Comparison of ENCODE assay signal across 12 mouse cellular contexts in genomic region chr11:76419179-76419578, GRCm38 (mm10). TPM values are rescaled to one million over a fixed set of nuclear protein-coding genes. Genes with fewer than 3 reads are reported as not detected.
DNase-seq lines count a peak whose midpoint lies in the region; ATAC-seq and TF ChIP-seq lines count a peak whose summit lies in the region.
"Had no signal": no experiment of that assay in that cellular context is flagged by ENCODE, and none has a peak within 500 bp of the region (broad histone marks: within the 10 kb centered on the region; RNA-seq: fewer than 3 reads in every experiment).

No protein-coding gene starts in this region.

- peaks cover 6% of the 10 kb centered on the region for H3K4me1 ChIP-seq in heart, embryonic 15.5 days (replicated peaks)
- H3K4me1 ChIP-seq in limb, embryonic 12.5 days (replicated peaks), result peaks cover 18% of the 10 kb centered on the region
- H3K4me1 ChIP-seq in limb, embryonic 10.5 days, result peaks cover 41% of the 10 kb centered on the region
- H3K4me1 ChIP-seq in MEL (ENCODE audit: control insufficient read depth in 1 of 2, insufficient read depth in 2 of 2, low read length in 2 of 2), result no peaks in the 10 kb centered on the region
- H3K4me1 ChIP-seq: liver, embryonic 15.5 days; neural tube, embryonic 12.5 days had no signal

- H3K4me3 ChIP-seq in heart, embryonic 15.5 days, result no peak overlapping the region
- H3K4me3 ChIP-seq in limb, embryonic 12.5 days (replicated peaks), result no peak overlapping the region
- H3K4me3 ChIP-seq in limb, embryonic 10.5 days, result no peak overlapping the region
- H3K4me3 ChIP-seq in MEL (ENCODE audit: control insufficient read depth in 1 of 2, insufficient read depth in 1 of 2, low read depth in 2 of 2, low read length in 2 of 2), result no peak overlapping the region
- H3K4me3 ChIP-seq: liver, embryonic 15.5 days; neural tube, embryonic 12.5 days had no signal

- H3K4me2 ChIP-seq in heart, embryonic 15.5 days, result no peak overlapping the region
- no peak overlapping the region for H3K4me2 ChIP-seq in limb, embryonic 12.5 days
- H3K4me2 ChIP-seq: liver, embryonic 15.5 days; neural tube, embryonic 12.5 days had no signal

- no peak for TF ChIP-seq RAD21 in MEL (IDR thresholded peaks at IDR 0.05; ENCODE audit: low read depth, low read length)

- no peak for ATAC-seq in heart, embryonic 15.5 days (replicated peaks; ENCODE audit: insufficient number of reproducible peaks, insufficient read depth, low FRiP score, low read depth)
- ATAC-seq in limb, embryonic 12.5 days (ENCODE audit: insufficient number of reproducible peaks, insufficient read depth, low FRiP score, low TSS enrichment, low read depth), result no peak

- no peaks in the 10 kb centered on the region for H3K9me3 ChIP-seq in heart, embryonic 15.5 days (replicated peaks)
- no peaks in the 10 kb centered on the region for H3K9me3 ChIP-seq in limb, embryonic 12.5 days
- H3K9me3 ChIP-seq in limb, embryonic 10.5 days (replicated peaks), result no peaks in the 10 kb centered on the region
- no peaks in the 10 kb centered on the region for H3K9me3 ChIP-seq in MEL (replicated peaks; ENCODE audit: insufficient read depth, low read length)
- H3K9me3 ChIP-seq: liver, embryonic 15.5 days; neural tube, embryonic 12.5 days had no signal

- H3K27me3 ChIP-seq in heart, embryonic 15.5 days, result no peaks in the 10 kb centered on the region
- no peaks in the 10 kb centered on the region for H3K27me3 ChIP-seq in limb, embryonic 12.5 days
- no peaks in the 10 kb centered on the region for H3K27me3 ChIP-seq in limb, embryonic 10.5 days (ENCODE audit: low read depth, poor library complexity, severe bottlenecking)
- no peaks in the 10 kb centered on the region for H3K27me3 ChIP-seq in MEL (ENCODE audit: control insufficient read depth in 1 of 2, insufficient read depth in 2 of 2, low read length in 2 of 2)
- H3K27me3 ChIP-seq: liver, embryonic 15.5 days; neural tube, embryonic 12.5 days had no signal

- 62% methylated on average over 4 of the region's 4 CpGs for WGBS in heart, embryonic 15.5 days
- 63% methylated on average over 4 of the region's 4 CpGs for WGBS in limb, embryonic 12.5 days
- 60% methylated on average over 4 of the region's 4 CpGs for WGBS in limb, embryonic 10.5 days

- TF ChIP-seq EP300 in MEL (IDR thresholded peaks at IDR 0.05; ENCODE audit: low read depth in 1 of 2, low read length in 2 of 2), result no peak

- peaks cover 64% of the 10 kb centered on the region for H3K36me3 ChIP-seq in heart, embryonic 15.5 days
- H3K36me3 ChIP-seq in limb, embryonic 12.5 days, result peaks cover 99% of the 10 kb centered on the region
- H3K36me3 ChIP-seq in limb, embryonic 10.5 days, result peaks cover 99% of the 10 kb centered on the region
- no peaks in the 10 kb centered on the region; a peak in 2 of 4 replicates for H3K36me3 ChIP-seq in MEL (ENCODE audit: control insufficient read depth in 1 of 2, insufficient read depth in 2 of 2, low read length in 2 of 2)

- no peak for TF ChIP-seq CTCF in MEL (IDR thresholded peaks at IDR 0.05 in 2 of 3, conservative IDR thresholded peaks at IDR 0.05 in 1 of 3; ENCODE audit: control insufficient read depth in 1 of 3, insufficient read depth in 1 of 3, low read depth in 2 of 3, low read length in 3 of 3, poor library complexity in 1 of 3, severe bottlenecking in 1 of 3)

- H3K79me2 ChIP-seq in MEL (ENCODE audit: control insufficient read depth, insufficient read depth, low read length, poor library complexity), result no peaks in the 10 kb centered on the region

- H3K27ac ChIP-seq in heart, embryonic 15.5 days, result peak overlapping the region; percentile 3; the same call in 1 of the 2 replicates
- peak overlapping the region; percentile 29; the same call in 1 of the 2 replicates for H3K27ac ChIP-seq in limb, embryonic 12.5 days
- no peak overlapping the region for H3K27ac ChIP-seq in limb, embryonic 10.5 days
- no peak overlapping the region for H3K27ac ChIP-seq in MEL (ENCODE audit: control insufficient read depth, low read depth, low read length)
- H3K27ac ChIP-seq: liver, embryonic 15.5 days; neural tube, embryonic 12.5 days had no signal

- no peak for TF ChIP-seq POLR2A in MEL (IDR thresholded peaks at IDR 0.05; ENCODE audit: control insufficient read depth in 1 of 2, insufficient read depth in 1 of 2, low read depth in 1 of 2, low read length in 2 of 2, poor library complexity in 1 of 2)

- no peak for DNase-seq in heart, adult 11 months
- no peak for DNase-seq in limb, embryonic 10.5 days (ENCODE audit: low spot score)
- DNase-seq in B cell, adult 2 months, result peak; percentile 44 to 48
- DNase-seq in MEL (ENCODE audit: low read depth, low spot score), result peak; percentile 19
- no peak for DNase-seq in urinary bladder, postnatal 4 days (ENCODE audit: low spot score in 2 of 2)
- DNase-seq in left cerebral cortex, adult 11 months (ENCODE audit: low spot score), result no peak
- DNase-seq: embryo, embryonic 11 days; gastrocnemius, postnatal 25 days had no signal

- no peak overlapping the region for H3K9ac ChIP-seq in heart, embryonic 15.5 days
- no peak overlapping the region for H3K9ac ChIP-seq in limb, embryonic 12.5 days (replicated peaks)
- no peak overlapping the region for H3K9ac ChIP-seq in MEL (ENCODE audit: control insufficient read depth, low read depth, low read length, poor library complexity, severe bottlenecking)
- H3K9ac ChIP-seq: liver, embryonic 15.5 days; neural tube, embryonic 12.5 days had no signal

TF ChIP-seq in MEL, 35 proteins besides CTCF, POLR2A, EP300 and RAD21:
- TF ChIP-seq POLR2AphosphoS2 (IDR thresholded peaks at IDR 0.05; ENCODE audit: low read length), result 0 out of 2 replicates have a peak, but pooled peaks have one; percentile 0
- no peak for TF ChIP-seq HCFC1 (IDR thresholded peaks at IDR 0.05; ENCODE audit: low read depth, low read length)
TF ChIP-seq in MEL: peak in this region for 1.

RNA-seq across cellular contexts. Expression of gene Timm22, which starts 12.4 kb away (rescaled TPM):
- 79.9 and 84.9 TPM in 2 replicates for polyA plus RNA-seq in heart, embryonic 15.5 days (2015; fragmentation: Nextera tagmentation; extraction: Ambion mirVana)
- 127 and 149 TPM in 2 replicates for polyA plus RNA-seq in limb, embryonic 12.5 days (2016; fragmentation: Nextera tagmentation; extraction: Ambion mirVana)
- polyA plus RNA-seq in limb, embryonic 10.5 days (2016; fragmentation: Nextera tagmentation; extraction: Ambion mirVana), result 144 and 147 TPM in 2 replicates
- total RNA-seq in MEL (2012; rRNA removed), result 71.6 and 77.0 TPM in 2 replicates
- polyA plus RNA-seq in MEL (2012; ENCODE audit: insufficient read depth in 1 of 2, insufficient read length in 2 of 2, low read depth in 1 of 2, low replicate concordance in 2 of 2, missing spikeins in 1 of 2), result 10 to 100 TPM in 1 of 2 experiments, not detected in 1; 47.4 TPM

RNA-seq across cellular contexts. Expression of gene Nxn, which starts 20.2 kb away (rescaled TPM):
- 18.6 and 26.0 TPM in 2 replicates for polyA plus RNA-seq in heart, embryonic 15.5 days (2015; fragmentation: Nextera tagmentation; extraction: Ambion mirVana)
- 61.2 and 67.7 TPM in 2 replicates for polyA plus RNA-seq in limb, embryonic 12.5 days (2016; fragmentation: Nextera tagmentation; extraction: Ambion mirVana)
- 53.3 and 55.7 TPM in 2 replicates for polyA plus RNA-seq in limb, embryonic 10.5 days (2016; fragmentation: Nextera tagmentation; extraction: Ambion mirVana)
- total RNA-seq in MEL (2012; rRNA removed), result 53.0 and 65.8 TPM in 2 replicates
- polyA plus RNA-seq in MEL (2012; ENCODE audit: insufficient read depth in 1 of 2, insufficient read length in 2 of 2, low read depth in 1 of 2, low replicate concordance in 2 of 2, missing spikeins in 1 of 2), result 10 to 100 TPM; 52.8 to 54.3 TPM

Comparison
In these comparisons a context has a peak if more than half of its experiments do, and no peak if none do; other contexts are left out.
1. H3K27ac ChIP-seq: peak in heart, embryonic 15.5 days (single experiment) and limb, embryonic 12.5 days (single experiment); none in limb, embryonic 10.5 days (single experiment) and MEL (single experiment).
2. DNase-seq: peak in B cell, adult 2 months (2 of 2) and MEL (single experiment); none in heart, adult 11 months (single experiment), limb, embryonic 10.5 days (single experiment), urinary bladder, postnatal 4 days (0 of 2) and left cerebral cortex, adult 11 months (single experiment).